Mouse (Mus musculus) liver, adult 2 months (tissue): Measurements from ENCODE around the gene Cep295.

ENCODE experiments used
- CTCF ChIP-seq: fragments of 200-500 bp; IDR thresholded peaks from 2 replicates; pipeline ENCODE4 v1.5.1; 2011; ENCODE audit warnings: low read depth, low read length, control low read depth
- POLR2A ChIP-seq: fragments of 200-500 bp; IDR thresholded peaks from 2 replicates; pipeline ENCODE4 v1.6.1; 2011; ENCODE audit warnings: low read length, control low read depth; ENCODE audit not compliant: insufficient read depth; ENCODE audit errors: extremely low read depth

DNA sequence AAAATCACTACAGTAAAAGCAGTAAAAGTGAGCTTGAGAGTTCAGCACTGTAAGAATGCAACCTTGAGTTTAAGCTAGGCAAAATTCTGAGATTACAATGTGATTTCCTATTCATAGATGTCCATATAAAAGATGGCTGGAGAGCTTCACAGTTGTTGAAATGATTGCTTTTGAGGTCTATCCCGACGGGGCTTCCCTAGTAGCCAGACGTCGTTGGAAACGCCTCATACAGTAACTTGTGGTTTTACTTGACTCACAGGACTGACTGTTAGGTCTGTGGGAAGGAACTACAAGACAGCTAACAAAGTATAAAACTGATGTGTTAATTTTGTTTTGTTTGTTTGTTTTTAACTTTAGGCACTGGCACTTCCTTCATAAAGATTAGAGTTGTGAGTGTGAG is 44.0 kb downstream of the Cep295 start:
- TF ChIP-seq CTCF = no peak
- TF ChIP-seq POLR2A = no peak
